11 mouse cellular contexts compared by ENCODE assay signal in genomic region chr1:166900441-166901161, GRCm38 (mm10).
DNase-seq lines count a peak whose midpoint lies in the region; ATAC-seq and TF ChIP-seq lines count a peak whose summit lies in the region.
"Had no signal": no experiment of that assay in that cellular context is flagged by ENCODE, and none has a peak within 500 bp of the region (broad histone marks: within the 10 kb centered on the region; RNA-seq: fewer than 3 reads in every experiment).

No protein-coding gene starts in this region.

- DNase-seq in embryo, embryonic 11 days = peak; percentile 12
- DNase-seq in embryo, embryonic 9.5 days (ENCODE audit: extremely low spot score) = no peak
- DNase-seq in lung, embryonic 14.5 days = peak; percentile 89
- no peak for DNase-seq in lung, adult 18-20 months
- peak; percentile 95 for DNase-seq in embryonic facial prominence, embryonic 14.5 days (ENCODE audit: low spot score)
- DNase-seq in right cerebral cortex, postnatal 14 days = no peak
- no peak for DNase-seq in cerebellum, adult 11 months
- DNase-seq: cerebellum, adult 18-20 months; liver, embryonic 13.5 days; thymus, adult 2 months had no signal

- no peak overlapping the region for H3K27ac ChIP-seq in lung, embryonic 14.5 days (ENCODE audit: low read depth)
- H3K27ac ChIP-seq in embryonic facial prominence, embryonic 14.5 days (replicated peaks; ENCODE audit: low read depth, low read length) = peak overlapping the region; percentile 23; the same call in 1 of the 2 replicates
- H3K27ac ChIP-seq in limb, embryonic 12.5 days = 0 out of 2 replicates have a peak overlapping the region, but pooled peaks have one; percentile 47
- H3K27ac ChIP-seq: liver, embryonic 13.5 days had no signal

- no peak overlapping the region for H3K4me3 ChIP-seq in lung, embryonic 14.5 days (ENCODE audit: low read depth, low read length)
- H3K4me3 ChIP-seq in embryonic facial prominence, embryonic 14.5 days (ENCODE audit: low read depth, low read length) = no peak overlapping the region
- H3K4me3 ChIP-seq in limb, embryonic 12.5 days (replicated peaks) = no peak overlapping the region
- H3K4me3 ChIP-seq: liver, embryonic 13.5 days had no signal

- H3K9me3 ChIP-seq in lung, embryonic 14.5 days (ENCODE audit: low read depth, low read length) = no peaks in the 10 kb centered on the region
- no peaks in the 10 kb centered on the region for H3K9me3 ChIP-seq in embryonic facial prominence, embryonic 14.5 days (ENCODE audit: control insufficient read depth, low read length)
- H3K9me3 ChIP-seq in limb, embryonic 12.5 days = no peaks in the 10 kb centered on the region
- H3K9me3 ChIP-seq: liver, embryonic 13.5 days had no signal

- H3K36me3 ChIP-seq in lung, embryonic 14.5 days (ENCODE audit: insufficient read depth) = no peaks in the 10 kb centered on the region
- H3K36me3 ChIP-seq in embryonic facial prominence, embryonic 14.5 days (ENCODE audit: control insufficient read depth, insufficient read depth, low read length) = no peaks in the 10 kb centered on the region
- H3K36me3 ChIP-seq in limb, embryonic 12.5 days = no peaks in the 10 kb centered on the region
- H3K36me3 ChIP-seq: liver, embryonic 13.5 days had no signal

- ATAC-seq in lung, embryonic 14.5 days (ENCODE audit: insufficient read depth) = peak; percentile 82
- ATAC-seq in embryonic facial prominence, embryonic 14.5 days (ENCODE audit: low read depth) = peak; percentile 83
- no peak for ATAC-seq in limb, embryonic 12.5 days (ENCODE audit: insufficient number of reproducible peaks, insufficient read depth, low FRiP score, low TSS enrichment, low read depth)

- no peak overlapping the region for H3K4me2 ChIP-seq in lung, embryonic 14.5 days
- peak overlapping the region; percentile 36 for H3K4me2 ChIP-seq in embryonic facial prominence, embryonic 14.5 days (ENCODE audit: low read depth, low read length)
- H3K4me2 ChIP-seq in limb, embryonic 12.5 days = no peak overlapping the region
- H3K4me2 ChIP-seq: liver, embryonic 13.5 days had no signal

- peaks cover 4% of the 10 kb centered on the region; the same call in 1 of the 2 replicates for H3K4me1 ChIP-seq in lung, embryonic 14.5 days (ENCODE audit: insufficient read depth)
- H3K4me1 ChIP-seq in embryonic facial prominence, embryonic 14.5 days (ENCODE audit: control insufficient read depth, insufficient read depth, low read length) = peaks cover 12% of the 10 kb centered on the region
- peaks cover 23% of the 10 kb centered on the region for H3K4me1 ChIP-seq in limb, embryonic 12.5 days (replicated peaks)
- H3K4me1 ChIP-seq: liver, embryonic 13.5 days had no signal

- TF ChIP-seq CTCF in lung, embryonic 14.5 days (IDR thresholded peaks at IDR 0.05; ENCODE audit: low read depth) = no peak

- no peak overlapping the region for H3K9ac ChIP-seq in lung, embryonic 14.5 days
- no peak overlapping the region for H3K9ac ChIP-seq in embryonic facial prominence, embryonic 14.5 days (ENCODE audit: low read depth, low read length)
- H3K9ac ChIP-seq in limb, embryonic 12.5 days (replicated peaks) = no peak overlapping the region
- H3K9ac ChIP-seq: liver, embryonic 13.5 days had no signal

- H3K27me3 ChIP-seq in lung, embryonic 14.5 days (ENCODE audit: insufficient read depth, low read length) = no peaks in the 10 kb centered on the region
- H3K27me3 ChIP-seq in embryonic facial prominence, embryonic 14.5 days (replicated peaks; ENCODE audit: control insufficient read depth, insufficient read depth, low read length) = no peaks in the 10 kb centered on the region
- H3K27me3 ChIP-seq in limb, embryonic 12.5 days = no peaks in the 10 kb centered on the region
- H3K27me3 ChIP-seq: liver, embryonic 13.5 days had no signal

- WGBS in lung, embryonic 14.5 days = 38% methylated on average over 8 of the region's 8 CpGs
- 24% methylated on average over 8 of the region's 8 CpGs for WGBS in embryonic facial prominence, embryonic 14.5 days
- 45% methylated on average over 8 of the region's 8 CpGs for WGBS in limb, embryonic 12.5 days

Comparison
In these comparisons a context has a peak if more than half of its experiments do, and no peak if none do; other contexts are left out.
1. DNase-seq: peak in embryo, embryonic 11 days (single experiment), lung, embryonic 14.5 days (single experiment) and embryonic facial prominence, embryonic 14.5 days (single experiment); none in embryo, embryonic 9.5 days (single experiment), lung, adult 18-20 months (0 of 2), right cerebral cortex, postnatal 14 days (single experiment) and cerebellum, adult 11 months (single experiment).